Mouse (Mus musculus) retina, embryonic 14.5 days (tissue): ENCODE results near the gene Pitx2.

Experiments used
- DNase-seq: peaks from one replicate; pipeline ENCODE4 v3.0.0-alpha.2; 2015; ENCODE audit warnings: low spot score

Gene Pitx2

GRCm38 (mm10) chr3:129216911-129217561 lies 17.4 kb downstream of the Pitx2 start:
- peak; percentile 51 for DNase-seq

GRCm38 (mm10) chr3:129217862-129218370 lies 18.2 kb downstream of the Pitx2 start:
- peak; percentile 35 for DNase-seq

GRCm38 (mm10) chr3:129218371-129218921 lies 18.8 kb downstream of the Pitx2 start:
- DNase-seq, result peak; percentile 39

- peak; percentile 43 for DNase-seq
Observed at GRCm38 (mm10) chr3:129220086-129220670, 20.5 kb downstream of the Pitx2 start.

- peak; percentile 34 for DNase-seq
Observed at GRCm38 (mm10) chr3:129220681-129221379, 21.2 kb downstream of the Pitx2 start.

GRCm38 (mm10) chr3:129221380-129222260 lies 21.9 kb downstream of the Pitx2 start:
- DNase-seq, result peak; percentile 27

GRCm38 (mm10) chr3:129222448-129223290 lies 23.0 kb downstream of the Pitx2 start:
- DNase-seq, result peak; percentile 29

GRCm38 (mm10) chr3:129223401-129223800 lies 23.7 kb downstream of the Pitx2 start:
- no peak for DNase-seq

GRCm38 (mm10) chr3:129223964-129224805 lies 24.5 kb downstream of the Pitx2 start:
- peak; percentile 35 for DNase-seq

- DNase-seq, result peak; percentile 21
Observed at GRCm38 (mm10) chr3:129224806-129225576, 25.3 kb downstream of the Pitx2 start.

GRCm38 (mm10) chr3:129225577-129226289 lies 26.1 kb downstream of the Pitx2 start:
- no peak for DNase-seq

GRCm38 (mm10) chr3:129226681-129227080 lies 27.0 kb downstream of the Pitx2 start:
- peak; percentile 21 for DNase-seq

GRCm38 (mm10) chr3:129227331-129227730 lies 27.7 kb downstream of the Pitx2 start:
- DNase-seq, result no peak

- no peak for DNase-seq
Observed at GRCm38 (mm10) chr3:129238010-129238409, 38.3 kb downstream of the Pitx2 start.

- peak; percentile 35 for DNase-seq
Observed at GRCm38 (mm10) chr3:129238664-129239258, 39.1 kb downstream of the Pitx2 start.

- no peak for DNase-seq
Observed at GRCm38 (mm10) chr3:129250997-129251396, 51.3 kb downstream of the Pitx2 start.

- peak; percentile 23 for DNase-seq
Observed at GRCm38 (mm10) chr3:129254246-129254645, 54.6 kb downstream of the Pitx2 start.

GRCm38 (mm10) chr3:129256283-129256682 lies 56.6 kb downstream of the Pitx2 start:
- DNase-seq, result peak; percentile 20
